Mouse (Mus musculus): ENCODE results near the gene Grid1. TPM values are rescaled to one million over a fixed set of nuclear protein-coding genes. Genes with fewer than 3 reads are reported as not detected.

Gene Grid1
- polyA plus RNA-seq, 1 experiment from 2014 or later: 0.91 TPM

DNA sequence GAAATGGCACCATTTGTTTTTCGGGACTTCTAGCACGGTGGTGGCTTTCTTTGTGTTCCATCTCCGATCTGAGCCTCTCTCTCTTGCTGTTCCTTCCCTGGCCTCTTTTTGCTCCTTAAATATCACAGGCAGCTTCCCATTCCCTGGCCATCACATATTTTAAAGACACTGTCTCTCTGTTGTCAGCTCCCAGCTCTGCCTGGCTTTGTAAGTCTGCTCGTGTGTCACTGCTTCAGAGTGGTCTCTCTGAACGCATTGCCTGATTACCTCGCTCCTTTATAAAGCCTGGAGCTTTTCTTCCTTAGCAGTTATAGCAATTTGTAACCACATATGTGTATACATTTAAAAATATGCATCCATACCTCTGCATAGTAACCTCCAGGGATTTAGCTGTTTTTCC, 648.3 kb downstream of the Grid1 start:
- ATAC-seq (replicated peaks; ENCODE audit: low FRiP score, low read depth): no peak
- Histone ChIP-seq H3K27me3 (ENCODE audit: insufficient read depth, low read length) (no peaks in the 10 kb centered on the region), H3K9me3 (replicated peaks; ENCODE audit: low read length) (no peaks in the 10 kb centered on the region), H3K36me3 (ENCODE audit: insufficient read depth, low read length) (no peaks in the 10 kb centered on the region), H3K9ac (ENCODE audit: low read depth, low read length) (no peak overlapping the region), H3K27ac (no peak overlapping the region), H3K4me3 (replicated peaks; ENCODE audit: low read depth, low read length) (no peak overlapping the region), H3K4me2 (ENCODE audit: low read length) (no peak overlapping the region), H3K4me1 (replicated peaks; ENCODE audit: insufficient read depth, low read length) (no peaks in the 10 kb centered on the region)
- DNase-seq (ENCODE audit: low spot score): no peak
- WGBS: 65% methylated on average over 6 of the region's 6 CpGs
- no peak for TF ChIP-seq CTCF (IDR thresholded peaks at IDR 0.05; ENCODE audit: low read depth)

DNA sequence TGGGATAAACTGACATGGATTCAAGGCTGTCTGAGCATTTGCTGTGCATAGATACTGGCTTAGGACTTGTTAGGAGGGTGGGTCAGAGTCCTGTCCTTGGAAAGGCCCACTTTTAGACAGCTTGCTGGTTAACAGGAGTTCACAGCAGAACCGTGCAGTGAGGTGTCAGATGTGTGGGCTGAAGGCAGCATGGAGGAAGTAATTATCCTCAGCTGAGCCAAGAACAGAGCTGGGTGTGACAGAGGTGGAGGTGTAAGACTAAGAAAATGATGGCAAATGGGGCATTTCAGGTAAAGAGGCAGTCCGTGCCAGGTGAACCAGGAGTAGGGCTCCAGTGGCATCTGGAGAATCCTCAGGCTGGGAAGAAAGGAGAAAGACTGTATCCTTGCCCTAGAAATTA, 666.1 kb downstream of the Grid1 start:
- Histone ChIP-seq H3K27ac (no peak overlapping the region), H3K4me2 (ENCODE audit: low read length) (no peak overlapping the region), H3K27me3 (ENCODE audit: insufficient read depth, low read length) (no peaks in the 10 kb centered on the region), H3K4me1 (replicated peaks; ENCODE audit: insufficient read depth, low read length) (no peaks in the 10 kb centered on the region), H3K4me3 (replicated peaks; ENCODE audit: low read depth, low read length) (no peak overlapping the region), H3K9ac (ENCODE audit: low read depth, low read length) (no peak overlapping the region), H3K9me3 (replicated peaks; ENCODE audit: low read length) (no peaks in the 10 kb centered on the region), H3K36me3 (ENCODE audit: insufficient read depth, low read length) (no peaks in the 10 kb centered on the region)
- WGBS: 54% methylated on average over 2 of the region's 2 CpGs
- ATAC-seq (replicated peaks; ENCODE audit: low FRiP score, low read depth) (no peak), DNase-seq (ENCODE audit: low spot score) (no peak)
- no peak for TF ChIP-seq CTCF (IDR thresholded peaks at IDR 0.05; ENCODE audit: low read depth)

DNA sequence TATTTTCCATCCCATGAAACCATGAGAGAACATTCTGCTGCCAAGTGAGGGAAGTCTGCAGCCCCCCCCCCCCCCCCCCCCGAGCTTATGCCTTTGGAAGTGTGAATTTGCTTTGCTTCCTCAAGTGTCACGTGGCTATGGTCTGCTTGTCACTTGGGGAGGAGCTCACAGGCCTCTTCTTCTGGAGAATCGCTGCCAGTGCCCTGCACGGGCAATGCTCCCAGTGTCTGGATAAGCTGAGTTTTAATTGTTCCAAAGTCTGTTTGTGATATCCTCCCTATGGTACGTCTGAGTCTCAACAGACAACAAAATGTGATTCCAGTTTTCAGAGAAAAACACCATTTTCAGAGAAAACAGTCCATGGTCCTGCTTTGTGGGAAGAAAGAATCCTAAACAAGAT, 682.4 kb downstream of the Grid1 start:
- 39% methylated on average over 5 of the region's 5 CpGs for WGBS
- no peaks in the 10 kb centered on the region for H3K4me1 ChIP-seq (replicated peaks; ENCODE audit: insufficient read depth, low read length)
- no peaks in the 10 kb centered on the region for H3K27me3 ChIP-seq (ENCODE audit: insufficient read depth, low read length)
- H3K36me3 ChIP-seq (ENCODE audit: insufficient read depth, low read length): no peaks in the 10 kb centered on the region
- no peak overlapping the region for H3K9ac ChIP-seq (ENCODE audit: low read depth, low read length)
- no peak for DNase-seq (ENCODE audit: low spot score)
- no peaks in the 10 kb centered on the region for H3K9me3 ChIP-seq (replicated peaks; ENCODE audit: low read length)
- H3K4me3 ChIP-seq (replicated peaks; ENCODE audit: low read depth, low read length): no peak overlapping the region
- no peak for TF ChIP-seq CTCF (IDR thresholded peaks at IDR 0.05; ENCODE audit: low read depth)
- no peak for ATAC-seq (replicated peaks; ENCODE audit: low FRiP score, low read depth)
- no peak overlapping the region for H3K4me2 ChIP-seq (ENCODE audit: low read length)
- no peak overlapping the region for H3K27ac ChIP-seq

DNA sequence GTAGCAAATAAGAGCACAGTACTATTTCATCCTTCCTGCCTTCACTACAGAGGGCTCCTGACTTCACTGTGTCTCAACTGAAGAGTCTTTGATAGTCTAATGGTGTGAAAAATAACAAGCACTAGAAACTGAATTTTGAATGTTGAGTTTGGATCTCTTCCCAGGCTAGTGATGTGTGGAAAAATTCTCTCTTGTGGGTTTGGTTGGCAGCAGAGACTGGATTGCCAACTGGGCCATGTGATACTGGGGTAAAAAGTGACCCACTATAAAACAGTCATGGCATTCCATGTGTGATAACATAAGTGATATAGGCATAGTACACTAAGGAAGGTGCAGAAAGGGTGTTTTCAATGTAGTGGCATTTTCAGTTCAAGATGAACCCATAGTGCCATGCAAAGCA, 699.5 kb downstream of the Grid1 start:
- H3K9me3 ChIP-seq (replicated peaks; ENCODE audit: low read length): no peaks in the 10 kb centered on the region
- ATAC-seq (replicated peaks; ENCODE audit: low FRiP score, low read depth): no peak
- no peaks in the 10 kb centered on the region for H3K4me1 ChIP-seq (replicated peaks; ENCODE audit: insufficient read depth, low read length)
- H3K27me3 ChIP-seq (ENCODE audit: insufficient read depth, low read length): no peaks in the 10 kb centered on the region
- no peaks in the 10 kb centered on the region for H3K36me3 ChIP-seq (ENCODE audit: insufficient read depth, low read length)
- no peak overlapping the region for H3K4me2 ChIP-seq (ENCODE audit: low read length)
- H3K9ac ChIP-seq (ENCODE audit: low read depth, low read length): no peak overlapping the region
- no peak for DNase-seq (ENCODE audit: low spot score)
- no peak for TF ChIP-seq CTCF (IDR thresholded peaks at IDR 0.05; ENCODE audit: low read depth)
- H3K27ac ChIP-seq: no peak overlapping the region
- H3K4me3 ChIP-seq (replicated peaks; ENCODE audit: low read depth, low read length): no peak overlapping the region

DNA sequence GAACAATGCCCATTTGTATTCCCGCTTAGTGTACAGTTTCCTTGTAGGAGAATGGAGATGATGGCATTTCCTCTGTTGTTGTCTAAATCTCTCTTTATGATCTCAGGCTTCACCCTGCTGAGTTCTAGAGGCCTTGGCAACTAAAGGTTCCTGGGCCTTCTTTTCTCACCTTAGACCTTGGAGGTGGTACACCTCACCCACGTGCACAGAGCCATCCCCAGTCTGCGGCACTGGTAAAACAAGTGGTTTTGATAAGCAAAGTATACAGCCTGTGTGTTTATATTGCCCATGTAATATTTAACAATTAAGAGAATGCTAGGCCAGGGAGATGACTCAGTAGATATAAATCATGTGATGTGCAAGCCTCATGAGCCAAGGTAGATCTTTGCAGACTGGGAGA, 718.9 kb downstream of the Grid1 start:
- TF ChIP-seq CTCF (IDR thresholded peaks at IDR 0.05; ENCODE audit: low read depth): no peak
- 67% methylated on average over 3 of the region's 3 CpGs for WGBS
- no peaks in the 10 kb centered on the region for H3K9me3 ChIP-seq (replicated peaks; ENCODE audit: low read length)
- no peaks in the 10 kb centered on the region for H3K4me1 ChIP-seq (replicated peaks; ENCODE audit: insufficient read depth, low read length)
- no peaks in the 10 kb centered on the region for H3K27me3 ChIP-seq (ENCODE audit: insufficient read depth, low read length)
- no peaks in the 10 kb centered on the region for H3K36me3 ChIP-seq (ENCODE audit: insufficient read depth, low read length)
- H3K4me3 ChIP-seq (replicated peaks; ENCODE audit: low read depth, low read length): no peak overlapping the region
- DNase-seq (ENCODE audit: low spot score) (no peak), ATAC-seq (replicated peaks; ENCODE audit: low FRiP score, low read depth) (no peak)
- H3K4me2 ChIP-seq (ENCODE audit: low read length): no peak overlapping the region
- no peak overlapping the region for H3K27ac ChIP-seq
- no peak overlapping the region for H3K9ac ChIP-seq (ENCODE audit: low read depth, low read length)

DNA sequence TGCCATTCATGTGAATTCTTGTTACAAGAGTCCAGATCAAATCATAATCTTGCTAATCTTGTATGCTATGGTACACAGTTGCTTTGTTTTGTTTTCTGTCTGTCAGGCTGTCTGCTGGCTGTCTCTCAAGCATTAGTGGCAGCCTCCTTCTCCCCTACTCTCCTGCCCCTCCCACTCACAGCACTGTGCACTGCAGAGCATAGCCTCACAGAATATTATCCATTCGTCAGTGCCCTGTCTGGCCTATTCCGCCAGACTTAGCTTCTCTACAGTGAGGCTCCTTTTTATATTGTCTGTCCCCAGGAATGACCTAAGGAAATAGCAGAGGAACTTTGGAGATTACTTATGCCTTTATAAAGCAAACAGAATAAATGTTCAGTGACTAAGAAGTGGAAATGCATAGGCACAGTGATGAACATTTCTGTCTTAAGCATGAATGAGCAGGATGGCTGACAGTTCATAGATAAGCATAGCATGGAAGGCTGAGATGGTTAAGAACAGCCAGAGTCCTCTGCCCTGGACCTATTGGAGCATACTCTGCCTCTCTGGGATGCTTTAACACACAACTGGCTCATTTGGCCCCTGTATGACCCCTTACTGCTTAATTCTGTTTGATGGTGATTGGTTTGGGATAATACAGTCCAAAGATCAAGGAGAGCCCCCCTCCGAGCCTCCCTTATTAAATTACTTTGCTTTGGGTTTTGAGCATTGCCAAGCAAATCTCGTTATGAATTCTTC, 721.5 kb downstream of the Grid1 start:
- no peaks in the 10 kb centered on the region for H3K9me3 ChIP-seq (replicated peaks; ENCODE audit: low read length)
- ATAC-seq (replicated peaks; ENCODE audit: low FRiP score, low read depth) (no peak), DNase-seq (ENCODE audit: low spot score) (no peak)
- TF ChIP-seq CTCF (IDR thresholded peaks at IDR 0.05; ENCODE audit: low read depth): no peak
- no peak overlapping the region for H3K27ac ChIP-seq
- no peaks in the 10 kb centered on the region for H3K36me3 ChIP-seq (ENCODE audit: insufficient read depth, low read length)
- no peak overlapping the region for H3K9ac ChIP-seq (ENCODE audit: low read depth, low read length)
- no peaks in the 10 kb centered on the region for H3K27me3 ChIP-seq (ENCODE audit: insufficient read depth, low read length)
- H3K4me3 ChIP-seq (replicated peaks; ENCODE audit: low read depth, low read length): no peak overlapping the region
- no peaks in the 10 kb centered on the region for H3K4me1 ChIP-seq (replicated peaks; ENCODE audit: insufficient read depth, low read length)
- WGBS: 44% methylated on average over 4 of the region's 4 CpGs
- H3K4me2 ChIP-seq (ENCODE audit: low read length): no peak overlapping the region

DNA sequence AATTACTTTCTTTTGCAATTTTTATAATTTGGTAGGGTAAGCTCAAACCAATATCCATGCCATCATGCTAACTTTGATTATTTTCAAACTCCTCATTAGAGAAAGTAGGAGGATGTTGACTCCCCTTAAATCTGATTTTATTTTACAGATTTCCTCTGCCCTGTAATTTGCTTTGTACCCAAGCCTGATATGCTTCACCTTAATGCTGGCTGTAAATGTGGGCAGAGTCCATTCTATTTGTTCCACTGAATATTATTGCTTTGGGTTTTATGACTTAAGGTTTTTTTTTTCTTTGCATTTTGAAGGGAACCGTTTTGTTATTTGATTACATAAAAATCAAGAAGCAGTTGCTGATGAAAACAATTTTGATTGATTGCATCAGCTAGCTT, 722.1 kb downstream of the Grid1 start:
- H3K4me3 ChIP-seq (replicated peaks; ENCODE audit: low read depth, low read length): no peak overlapping the region
- H3K9me3 ChIP-seq (replicated peaks; ENCODE audit: low read length): no peaks in the 10 kb centered on the region
- no peaks in the 10 kb centered on the region for H3K27me3 ChIP-seq (ENCODE audit: insufficient read depth, low read length)
- no peak for TF ChIP-seq CTCF (IDR thresholded peaks at IDR 0.05; ENCODE audit: low read depth)
- H3K27ac ChIP-seq: no peak overlapping the region
- no peaks in the 10 kb centered on the region for H3K4me1 ChIP-seq (replicated peaks; ENCODE audit: insufficient read depth, low read length)
- no peaks in the 10 kb centered on the region for H3K36me3 ChIP-seq (ENCODE audit: insufficient read depth, low read length)
- H3K4me2 ChIP-seq (ENCODE audit: low read length): no peak overlapping the region
- 58% methylated on average over 1 of the region's 1 CpGs for WGBS
- no peak for ATAC-seq (replicated peaks; ENCODE audit: low FRiP score, low read depth)
- H3K9ac ChIP-seq (ENCODE audit: low read depth, low read length): no peak overlapping the region
- DNase-seq (ENCODE audit: low spot score): no peak
